Mouse (Mus musculus): ENCODE results near the gene Gm5089. TPM values are rescaled to one million over a fixed set of nuclear protein-coding genes. Genes with fewer than 3 reads are reported as not detected.
A peak's percentile ranks its signal among the peaks of the same experiment; 100 is the strongest.

The Gm5089 gene
- polyA plus RNA-seq, 1 experiment from 2014 or later: 0.47 TPM

DNA sequence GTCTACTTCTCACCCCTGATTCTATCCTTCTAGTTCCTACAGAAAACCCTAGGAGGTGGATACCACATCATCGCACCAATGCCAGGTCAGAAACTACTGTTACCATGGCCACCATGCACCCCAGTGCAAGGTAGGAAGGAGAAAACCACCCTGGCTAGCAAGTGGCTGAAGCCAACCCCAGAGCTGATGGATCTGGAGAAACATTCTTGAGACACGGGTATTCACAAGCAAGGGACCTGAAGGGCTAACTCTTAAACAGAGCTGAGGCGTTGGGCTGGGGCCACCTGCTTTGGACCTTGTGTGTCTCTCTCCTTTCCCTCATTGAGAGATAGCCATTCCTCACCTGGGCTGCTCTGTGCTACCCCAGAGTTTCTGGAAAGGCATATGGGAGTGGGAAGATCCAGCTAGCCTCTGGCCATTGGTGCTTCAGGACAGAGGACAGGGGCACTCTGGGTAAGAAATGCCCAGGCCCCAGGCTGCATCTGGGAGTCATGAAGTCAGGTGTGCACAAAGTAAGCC, 47.4 kb downstream of the Gm5089 start:
- Histone ChIP-seq H3K9me3 (ENCODE audit: control insufficient read depth, low read length) (no peaks in the 10 kb centered on the region), H3K9ac (replicated peaks; ENCODE audit: low read depth, low read length) (no peak overlapping the region), H3K27me3 (replicated peaks; ENCODE audit: control insufficient read depth, insufficient read depth, low read length) (peaks cover 48% of the 10 kb centered on the region), H3K27ac (ENCODE audit: low read length) (no peak overlapping the region), H3K4me2 (ENCODE audit: low read length) (no peak overlapping the region), H3K4me3 (replicated peaks; ENCODE audit: low read length) (no peak overlapping the region), H3K4me1 (replicated peaks; ENCODE audit: control insufficient read depth, insufficient read depth, low read length) (peaks cover 17% of the 10 kb centered on the region), H3K36me3 (ENCODE audit: control insufficient read depth, insufficient read depth) (no peaks in the 10 kb centered on the region)
- 51% methylated on average over 3 of the region's 3 CpGs for WGBS
- no peak for ATAC-seq

DNA sequence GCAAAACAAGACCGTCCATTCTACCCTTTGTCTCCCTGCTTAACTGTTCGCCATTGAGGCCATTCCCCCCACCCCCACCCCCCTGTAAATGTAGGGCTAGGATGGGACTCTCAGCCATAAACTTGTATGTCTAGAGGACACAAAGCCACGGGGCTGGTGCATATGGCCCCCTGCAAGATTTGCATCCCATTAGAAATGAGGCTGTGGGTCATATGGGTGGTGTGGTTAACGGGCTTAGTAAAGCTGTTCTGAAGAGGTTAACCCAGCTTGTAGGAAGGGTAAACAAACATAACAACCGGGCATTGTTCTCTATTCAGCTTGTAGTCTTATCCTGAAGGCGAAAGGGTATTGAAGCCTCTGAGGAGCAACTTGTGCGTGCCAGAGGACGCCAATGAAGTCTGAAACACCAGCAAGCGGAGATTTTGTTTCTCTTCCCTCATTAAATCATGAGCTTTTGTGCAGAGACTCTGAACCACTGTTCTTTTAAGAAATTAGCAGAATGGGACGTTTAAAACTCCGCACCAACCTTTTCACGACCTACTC, 48.1 kb downstream of the Gm5089 start:
- 10% methylated on average over 12 of the region's 12 CpGs for WGBS
- Histone ChIP-seq H3K9ac (replicated peaks; ENCODE audit: low read depth, low read length) (no peak overlapping the region), H3K27me3 (replicated peaks; ENCODE audit: control insufficient read depth, insufficient read depth, low read length) (peaks cover 45% of the 10 kb centered on the region), H3K36me3 (ENCODE audit: control insufficient read depth, insufficient read depth) (no peaks in the 10 kb centered on the region), H3K4me2 (ENCODE audit: low read length) (no peak overlapping the region), H3K9me3 (ENCODE audit: control insufficient read depth, low read length) (no peaks in the 10 kb centered on the region), H3K4me1 (replicated peaks; ENCODE audit: control insufficient read depth, insufficient read depth, low read length) (peaks cover 17% of the 10 kb centered on the region), H3K4me3 (replicated peaks; ENCODE audit: low read length) (no peak overlapping the region), H3K27ac (ENCODE audit: low read length) (no peak overlapping the region)
- 0 out of 2 replicates have a peak, but pooled peaks have one; percentile 13 for ATAC-seq

DNA sequence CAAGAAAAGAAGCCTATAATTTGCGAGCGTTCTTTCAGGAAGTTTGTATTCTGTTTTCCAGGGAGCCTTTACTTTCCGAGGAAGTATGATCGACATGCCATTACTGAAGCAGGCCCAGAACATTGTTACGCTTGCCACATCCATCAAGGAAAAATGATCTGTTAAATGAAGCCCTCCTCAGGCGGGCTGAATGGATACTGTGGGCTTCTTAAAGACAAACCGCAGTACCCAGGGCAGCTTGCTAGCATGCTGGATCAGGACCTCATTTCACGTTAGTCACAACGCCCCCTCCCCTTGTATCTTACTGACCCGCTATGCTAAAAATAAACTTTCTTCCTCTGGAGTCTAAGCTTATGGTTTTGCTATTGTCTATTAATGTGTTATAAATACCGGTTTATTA, 49.0 kb downstream of the Gm5089 start:
- Histone ChIP-seq H3K27ac (ENCODE audit: low read length) (no peak overlapping the region), H3K4me3 (replicated peaks; ENCODE audit: low read length) (no peak overlapping the region), H3K9me3 (ENCODE audit: control insufficient read depth, low read length) (no peaks in the 10 kb centered on the region), H3K4me2 (ENCODE audit: low read length) (no peak overlapping the region), H3K36me3 (ENCODE audit: control insufficient read depth, insufficient read depth) (no peaks in the 10 kb centered on the region), H3K9ac (replicated peaks; ENCODE audit: low read depth, low read length) (no peak overlapping the region), H3K4me1 (replicated peaks; ENCODE audit: control insufficient read depth, insufficient read depth, low read length) (peaks cover 15% of the 10 kb centered on the region), H3K27me3 (replicated peaks; ENCODE audit: control insufficient read depth, insufficient read depth, low read length) (peaks cover 38% of the 10 kb centered on the region)
- WGBS: 45% methylated on average over 11 of the region's 11 CpGs
- ATAC-seq: no peak

GRCm38 (mm10) chr14:122399906-122400305, 51.0 kb downstream of the Gm5089 start:
- Histone ChIP-seq H3K4me3 (replicated peaks; ENCODE audit: low read length) (no peak overlapping the region), H3K9ac (replicated peaks; ENCODE audit: low read depth, low read length) (no peak overlapping the region), H3K36me3 (ENCODE audit: control insufficient read depth, insufficient read depth) (no peaks in the 10 kb centered on the region), H3K27ac (ENCODE audit: low read length) (no peak overlapping the region), H3K4me1 (replicated peaks; ENCODE audit: control insufficient read depth, insufficient read depth, low read length) (peaks cover 6% of the 10 kb centered on the region; the same call in 1 of the 2 replicates), H3K4me2 (ENCODE audit: low read length) (no peak overlapping the region), H3K27me3 (replicated peaks; ENCODE audit: control insufficient read depth, insufficient read depth, low read length) (peaks cover 27% of the 10 kb centered on the region), H3K9me3 (ENCODE audit: control insufficient read depth, low read length) (no peaks in the 10 kb centered on the region)
- ATAC-seq: no peak
- 91% methylated on average over 5 of the region's 5 CpGs for WGBS

GRCm38 (mm10) chr14:122398676-122399075, 52.2 kb downstream of the Gm5089 start:
- peaks cover 17% of the 10 kb centered on the region for H3K27me3 ChIP-seq (replicated peaks; ENCODE audit: control insufficient read depth, insufficient read depth, low read length)
- no peaks in the 10 kb centered on the region for H3K9me3 ChIP-seq (ENCODE audit: control insufficient read depth, low read length)
- no peak overlapping the region for H3K27ac ChIP-seq (ENCODE audit: low read length)
- H3K9ac ChIP-seq (replicated peaks; ENCODE audit: low read depth, low read length): no peak overlapping the region
- WGBS: 67% methylated on average over 4 of the region's 4 CpGs
- no peak overlapping the region for H3K4me3 ChIP-seq (replicated peaks; ENCODE audit: low read length)
- H3K4me2 ChIP-seq (ENCODE audit: low read length): no peak overlapping the region
- H3K36me3 ChIP-seq (ENCODE audit: control insufficient read depth, insufficient read depth): no peaks in the 10 kb centered on the region
- no peak for ATAC-seq
- H3K4me1 ChIP-seq (replicated peaks; ENCODE audit: control insufficient read depth, insufficient read depth, low read length): peaks cover 6% of the 10 kb centered on the region; the same call in 1 of the 2 replicates

- Histone ChIP-seq H3K4me2 (ENCODE audit: low read length) (no peak overlapping the region), H3K9me3 (ENCODE audit: control insufficient read depth, low read length) (no peaks in the 10 kb centered on the region), H3K36me3 (ENCODE audit: control insufficient read depth, insufficient read depth) (no peaks in the 10 kb centered on the region), H3K27me3 (replicated peaks; ENCODE audit: control insufficient read depth, insufficient read depth, low read length) (peaks cover 7% of the 10 kb centered on the region; the same call in 1 of the 2 replicates), H3K9ac (replicated peaks; ENCODE audit: low read depth, low read length) (no peak overlapping the region), H3K4me1 (replicated peaks; ENCODE audit: control insufficient read depth, insufficient read depth, low read length) (peaks cover 6% of the 10 kb centered on the region; the same call in 1 of the 2 replicates), H3K4me3 (replicated peaks; ENCODE audit: low read length) (no peak overlapping the region), H3K27ac (ENCODE audit: low read length) (no peak overlapping the region)
- 93% methylated on average over 1 of the region's 1 CpGs for WGBS
- ATAC-seq: no peak
Observed at GRCm38 (mm10) chr14:122393119-122393518, 57.8 kb downstream of the Gm5089 start.

GRCm38 (mm10) chr14:122390935-122391334, 60.0 kb downstream of the Gm5089 start:
- Histone ChIP-seq H3K4me3 (replicated peaks; ENCODE audit: low read length) (no peak overlapping the region), H3K4me1 (replicated peaks; ENCODE audit: control insufficient read depth, insufficient read depth, low read length) (peaks cover 6% of the 10 kb centered on the region; the same call in 1 of the 2 replicates), H3K36me3 (ENCODE audit: control insufficient read depth, insufficient read depth) (no peaks in the 10 kb centered on the region), H3K9me3 (ENCODE audit: control insufficient read depth, low read length) (no peaks in the 10 kb centered on the region), H3K27me3 (replicated peaks; ENCODE audit: control insufficient read depth, insufficient read depth, low read length) (peaks cover 14% of the 10 kb centered on the region), H3K27ac (ENCODE audit: low read length) (no peak overlapping the region), H3K4me2 (ENCODE audit: low read length) (no peak overlapping the region), H3K9ac (replicated peaks; ENCODE audit: low read depth, low read length) (no peak overlapping the region)
- whole genome bisulfite sequencing: 68% methylated on average over 4 of the region's 4 CpGs
- ATAC-seq: no peak

- Histone ChIP-seq H3K9me3 (ENCODE audit: control insufficient read depth, low read length) (no peaks in the 10 kb centered on the region), H3K9ac (replicated peaks; ENCODE audit: low read depth, low read length) (no peak overlapping the region), H3K4me2 (ENCODE audit: low read length) (no peak overlapping the region), H3K4me3 (replicated peaks; ENCODE audit: low read length) (no peak overlapping the region), H3K36me3 (ENCODE audit: control insufficient read depth, insufficient read depth) (no peaks in the 10 kb centered on the region), H3K4me1 (replicated peaks; ENCODE audit: control insufficient read depth, insufficient read depth, low read length) (peaks cover 8% of the 10 kb centered on the region), H3K27me3 (replicated peaks; ENCODE audit: control insufficient read depth, insufficient read depth, low read length) (peaks cover 12% of the 10 kb centered on the region), H3K27ac (ENCODE audit: low read length) (no peak overlapping the region)
- no peak for ATAC-seq
- 90% methylated on average over 13 of the region's 13 CpGs for WGBS
Observed at GRCm38 (mm10) chr14:122389684-122390370, 61.1 kb downstream of the Gm5089 start.

DNA sequence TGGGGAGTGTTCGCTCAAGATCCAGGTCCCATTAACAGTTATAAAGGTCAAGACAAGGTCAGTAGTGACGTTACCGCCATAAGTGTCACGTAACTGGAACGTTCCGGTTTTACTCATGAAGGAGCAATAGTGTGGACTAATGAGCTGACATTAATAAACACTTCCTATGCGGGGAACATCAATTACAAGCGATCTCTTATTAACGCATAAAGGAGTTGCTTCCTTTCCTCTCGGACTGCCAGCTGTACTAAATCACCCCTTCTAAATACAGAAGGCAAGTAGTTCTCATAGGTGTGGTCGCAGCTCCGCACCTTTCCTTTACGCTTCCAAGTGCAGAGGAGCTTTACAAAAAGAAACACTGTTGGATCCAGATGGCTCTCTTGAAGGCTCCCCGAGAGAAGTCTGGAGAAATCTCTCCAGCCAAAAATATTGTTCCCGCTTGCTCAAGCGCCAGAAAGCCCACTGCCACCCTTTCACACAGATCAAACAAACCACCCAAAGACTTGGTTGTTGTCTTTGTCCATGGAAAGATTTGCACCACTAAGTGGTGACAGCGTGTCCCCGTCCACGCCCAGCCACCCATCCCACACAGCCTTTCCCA, 62.4 kb downstream of the Gm5089 start:
- no peak for ATAC-seq
- 31% methylated on average over 19 of the region's 19 CpGs for WGBS
- Histone ChIP-seq H3K4me2 (ENCODE audit: low read length) (0 out of 2 replicates have a peak overlapping the region, but pooled peaks have one; percentile 11), H3K4me3 (replicated peaks; ENCODE audit: low read length) (no peak overlapping the region), H3K9me3 (ENCODE audit: control insufficient read depth, low read length) (no peaks in the 10 kb centered on the region), H3K4me1 (replicated peaks; ENCODE audit: control insufficient read depth, insufficient read depth, low read length) (peaks cover 17% of the 10 kb centered on the region), H3K27ac (ENCODE audit: low read length) (no peak overlapping the region), H3K27me3 (replicated peaks; ENCODE audit: control insufficient read depth, insufficient read depth, low read length) (peaks cover 12% of the 10 kb centered on the region), H3K9ac (replicated peaks; ENCODE audit: low read depth, low read length) (peak overlapping the region; percentile 6; the same call in 1 of the 2 replicates), H3K36me3 (ENCODE audit: control insufficient read depth, insufficient read depth) (no peaks in the 10 kb centered on the region)

Data from forebrain, embryonic 16.5 days (tissue).